25 mouse cellular contexts compared by ENCODE assay signal in genomic region chr13:25144093-25144492, GRCm38 (mm10).
DNase-seq lines count a peak whose midpoint lies in the region; ATAC-seq and TF ChIP-seq lines count a peak whose summit lies in the region.
"Had no signal": no experiment of that assay in that cellular context is flagged by ENCODE, and none has a peak within 500 bp of the region (broad histone marks: within the 10 kb centered on the region; RNA-seq: fewer than 3 reads in every experiment).

No protein-coding gene starts in this region.

- no peak overlapping the region for H3K4me3 ChIP-seq in gastrocnemius, adult 2 months
- no peak overlapping the region for H3K4me3 ChIP-seq in liver, embryonic 14.5 days (ENCODE audit: insufficient read depth in 1 of 2, low read depth in 2 of 2, low read length in 2 of 2)
- H3K4me3 ChIP-seq in E14TG2a.4 (replicated peaks; ENCODE audit: low read length), result no peak overlapping the region
- H3K4me3 ChIP-seq: forebrain, embryonic 13.5 days; heart, embryonic 13.5 days; hindbrain, embryonic 15.5 days; limb, embryonic 10.5 days; limb, embryonic 15.5 days; midbrain, embryonic 15.5 days had no signal

- H3K4me1 ChIP-seq in liver, embryonic 14.5 days (replicated peaks; ENCODE audit: control insufficient read depth in 2 of 2, insufficient read depth in 2 of 2, low read length in 1 of 2), result no peaks in the 10 kb centered on the region
- 0 out of 2 replicates have a peak, but pooled peaks cover 8% of the 10 kb centered on the region for H3K4me1 ChIP-seq in E14TG2a.4 (replicated peaks; ENCODE audit: low read depth, low read length)
- H3K4me1 ChIP-seq: forebrain, embryonic 13.5 days; heart, embryonic 13.5 days; hindbrain, embryonic 15.5 days; limb, embryonic 10.5 days; limb, embryonic 15.5 days; midbrain, embryonic 15.5 days had no signal

- no peak for ATAC-seq in liver, embryonic 14.5 days (ENCODE audit: insufficient read depth)
- ATAC-seq in megakaryocyte progenitor cell, adult 5-6 weeks (replicated peaks; ENCODE audit: poor library complexity), result no peak
- ATAC-seq: forebrain, embryonic 13.5 days; lung, postnatal 0 days; midbrain, embryonic 15.5 days had no signal

- no peak overlapping the region for H3K4me2 ChIP-seq in liver, embryonic 14.5 days (ENCODE audit: low read depth)
- H3K4me2 ChIP-seq: forebrain, embryonic 13.5 days; heart, embryonic 13.5 days; hindbrain, embryonic 15.5 days; limb, embryonic 15.5 days; midbrain, embryonic 15.5 days had no signal

- H3K9me3 ChIP-seq in liver, embryonic 14.5 days (ENCODE audit: control insufficient read depth, low read length), result no peaks in the 10 kb centered on the region
- peaks cover 14% of the 10 kb centered on the region; the same call in 1 of the 2 replicates for H3K9me3 ChIP-seq in E14TG2a.4 (ENCODE audit: low read length)
- H3K9me3 ChIP-seq: forebrain, embryonic 13.5 days; hindbrain, embryonic 15.5 days; limb, embryonic 10.5 days; limb, embryonic 15.5 days; midbrain, embryonic 15.5 days had no signal

- TF ChIP-seq EP300 in liver, embryonic 14.5 days (IDR thresholded peaks at IDR 0.05; ENCODE audit: low read depth), result no peak

- peak; percentile 32; the same call in 1 of the 2 replicates for TF ChIP-seq CTCF in gastrocnemius, adult 2 months (IDR thresholded peaks at IDR 0.05)
- TF ChIP-seq CTCF in liver, embryonic 14.5 days (IDR thresholded peaks at IDR 0.05; ENCODE audit: low read depth), result peak; percentile 38
- peak; percentile 50 for TF ChIP-seq CTCF in E14TG2a.4 (conservative IDR thresholded peaks at IDR 0.05; ENCODE audit: low read length)

- intact Hi-C loops in gastrocnemius, adult 2 months (cut with DNase I), result no loop called here

- H3K9ac ChIP-seq in liver, embryonic 14.5 days (replicated peaks), result no peak overlapping the region
- H3K9ac ChIP-seq: forebrain, embryonic 13.5 days; heart, embryonic 13.5 days; hindbrain, embryonic 15.5 days; limb, embryonic 15.5 days; midbrain, embryonic 15.5 days had no signal

- no peak for DNase-seq in gastrocnemius, adult 2 months
- no peak for DNase-seq in gastrocnemius, postnatal 25 days
- no peak for DNase-seq in liver, embryonic 14.5 days (ENCODE audit: low read depth in 3 of 3, low spot score in 3 of 3)
- DNase-seq in liver (no peak), R1 (ENCODE audit: low read depth, low spot score) (peak; percentile 21)
- no peak for DNase-seq in spleen, adult 12 weeks (ENCODE audit: low spot score)
- DNase-seq: adrenal gland, postnatal 25 days; cerebellum, adult 9-10 months; cerebellum, postnatal 36 days; heart, postnatal 10 days; kidney, postnatal 36 days; layer of hippocampus, postnatal 36 days; right cerebral cortex, adult 18-20 months; thymus, adult 2 months; thymus, postnatal 36 days had no signal

- WGBS in liver, embryonic 14.5 days (ENCODE audit: insufficient replicate concordance), result 37% methylated on average over 2 of the region's 2 CpGs

- H3K27me3 ChIP-seq in liver, embryonic 14.5 days (ENCODE audit: control insufficient read depth, insufficient read depth, low read length), result no peaks in the 10 kb centered on the region
- no peaks in the 10 kb centered on the region for H3K27me3 ChIP-seq in E14TG2a.4 (ENCODE audit: insufficient read depth, low read length)
- H3K27me3 ChIP-seq: forebrain, embryonic 13.5 days; heart, embryonic 13.5 days; hindbrain, embryonic 15.5 days; limb, embryonic 15.5 days; midbrain, embryonic 15.5 days had no signal

- H3K36me3 ChIP-seq in liver, embryonic 14.5 days (replicated peaks; ENCODE audit: control insufficient read depth, insufficient read depth, low read depth), result no peaks in the 10 kb centered on the region
- H3K36me3 ChIP-seq in E14TG2a.4 (ENCODE audit: insufficient read depth, low read length), result no peaks in the 10 kb centered on the region
- H3K36me3 ChIP-seq: heart, embryonic 13.5 days; hindbrain, embryonic 15.5 days; limb, embryonic 10.5 days; limb, embryonic 15.5 days; midbrain, embryonic 15.5 days had no signal

- peak overlapping the region; percentile 59; the same call in 1 of the 2 replicates for H3K27ac ChIP-seq in gastrocnemius, adult 2 months
- H3K27ac ChIP-seq in liver, embryonic 14.5 days, result no peak overlapping the region
- H3K27ac ChIP-seq: forebrain, embryonic 13.5 days; heart, embryonic 13.5 days; hindbrain, embryonic 15.5 days; limb, embryonic 10.5 days; limb, embryonic 15.5 days; macrophage; midbrain, embryonic 15.5 days had no signal
